Mouse (Mus musculus) midbrain, embryonic 13.5 days (tissue): ENCODE results near the gene Adal. TPM values are rescaled to one million over a fixed set of nuclear protein-coding genes. Genes with fewer than 3 reads are reported as not detected.

ENCODE experiments used
- ATAC-seq: fragments of 200-750 bp; cut with Nextera tagmentation; 2 replicates; pipeline ENCODE4 v1.8.0; 2017; ENCODE audit warnings: mild to moderate bottlenecking, moderate TSS enrichment, moderate library complexity
- H3K27ac ChIP-seq: fragments of 300-500 bp; sonication (generic); 2 replicates; pipeline ENCODE4 v1.5.1; 2015; ENCODE audit warnings: inconsistent platforms, mild to moderate bottlenecking, moderate library complexity
- H3K27me3 ChIP-seq: fragments of 300-500 bp; sonication (generic); 2 replicates; pipeline ENCODE4 v1.6.1; 2015; ENCODE audit warnings: mild to moderate bottlenecking, inconsistent platforms
- H3K36me3 ChIP-seq: fragments of 300-500 bp; sonication (generic); 2 replicates; pipeline ENCODE4 v1.6.1; 2015; ENCODE audit warnings: mild to moderate bottlenecking, inconsistent platforms
- H3K4me1 ChIP-seq: fragments of 300-500 bp; sonication (generic); replicated peaks from 2 replicates; pipeline ENCODE4 v1.6.1; 2015; ENCODE audit warnings: inconsistent platforms
- H3K4me2 ChIP-seq: fragments of 300-500 bp; sonication (generic); replicated peaks from 2 replicates; pipeline ENCODE4 v1.6.1; 2015; ENCODE audit warnings: moderate library complexity, mild to moderate bottlenecking, inconsistent platforms
- H3K4me3 ChIP-seq: fragments of 300-500 bp; sonication (generic); replicated peaks from 2 replicates; pipeline ENCODE4 v1.5.1; 2015; ENCODE audit warnings: mild to moderate bottlenecking, inconsistent platforms
- H3K9ac ChIP-seq: fragments of 300-500 bp; sonication (generic); replicated peaks from 2 replicates; pipeline ENCODE4 v1.6.1; 2015; ENCODE audit warnings: mild to moderate bottlenecking, inconsistent platforms
- H3K9me3 ChIP-seq: fragments of 300-500 bp; sonication (generic); 2 replicates; pipeline ENCODE4 v1.6.1; 2016; ENCODE audit warnings: mild to moderate bottlenecking, inconsistent platforms
- WGBS: fragments of 180-500 bp; shearing (Covaris S2); methylation state at CpG from one replicate; pipeline ENCODE4 v1.1.7; 2015; 5-methylcytosine and 5-hydroxymethylcytosine counted together
- polyA plus RNA-seq: library from polyadenylated mRNA; unstranded; fragments of >200 nt; fragmentation: Nextera tagmentation; extraction: Ambion mirVana; gene quantifications from 2 replicates; pipeline ENCODE4 v1.2.1, GENCODE M21; 2015

Adal gene
- polyA plus RNA-seq, 1 experiment from 2014 or later, result 38.5 TPM

- H3K9ac ChIP-seq, result no peak overlapping the region
- H3K4me1 ChIP-seq, result no peaks in the 10 kb centered on the region
- no peak overlapping the region for H3K4me2 ChIP-seq
- no peak overlapping the region for H3K4me3 ChIP-seq
- no peaks in the 10 kb centered on the region for H3K9me3 ChIP-seq
- WGBS, result 95% methylated on average over 7 of the region's 7 CpGs
- H3K36me3 ChIP-seq, result peaks cover 69% of the 10 kb centered on the region
- no peak for ATAC-seq
- no peak overlapping the region for H3K27ac ChIP-seq
- no peaks in the 10 kb centered on the region for H3K27me3 ChIP-seq
These were observed 43.9 kb downstream of the Adal start for GRCm38 (mm10) chr2:121184142-121184541.

- no peak overlapping the region for H3K4me3 ChIP-seq
- no peaks in the 10 kb centered on the region for H3K4me1 ChIP-seq
- no peak overlapping the region for H3K9ac ChIP-seq
- 74% methylated on average over 1 of the region's 1 CpGs for WGBS
- no peak overlapping the region for H3K27ac ChIP-seq
- peaks cover 89% of the 10 kb centered on the region for H3K36me3 ChIP-seq
- H3K9me3 ChIP-seq, result no peaks in the 10 kb centered on the region
- H3K4me2 ChIP-seq, result no peak overlapping the region
- no peak for ATAC-seq
- no peaks in the 10 kb centered on the region for H3K27me3 ChIP-seq
These were observed 48.3 kb downstream of the Adal start for GRCm38 (mm10) chr2:121188530-121188929.

GRCm38 (mm10) chr2:121195466-121195865 lies 55.2 kb downstream of the Adal start:
- no peaks in the 10 kb centered on the region for H3K4me1 ChIP-seq
- H3K9me3 ChIP-seq, result no peaks in the 10 kb centered on the region
- no peak overlapping the region for H3K4me2 ChIP-seq
- H3K36me3 ChIP-seq, result peaks cover 96% of the 10 kb centered on the region
- H3K4me3 ChIP-seq, result no peak overlapping the region
- no peak for ATAC-seq
- H3K27ac ChIP-seq, result no peak overlapping the region
- no peaks in the 10 kb centered on the region for H3K27me3 ChIP-seq
- WGBS, result 94% methylated on average over 9 of the region's 9 CpGs
- H3K9ac ChIP-seq, result no peak overlapping the region

GRCm38 (mm10) chr2:121204276-121204675 lies 64.0 kb downstream of the Adal start:
- Histone ChIP-seq H3K27me3 (no peaks in the 10 kb centered on the region), H3K4me1 (no peaks in the 10 kb centered on the region), H3K9ac (no peak overlapping the region), H3K27ac (no peak overlapping the region), H3K4me3 (no peak overlapping the region), H3K36me3 (peaks cover 97% of the 10 kb centered on the region), H3K9me3 (no peaks in the 10 kb centered on the region), H3K4me2 (no peak overlapping the region)
- WGBS, result 96% methylated on average over 17 of the region's 17 CpGs
- no peak for ATAC-seq

Other genes with a start within 250 kb of the Adal start
- gene Ubr1, start 169.7 kb upstream of the Adal start, polyA plus RNA-seq, result 34.6 and 38.6 TPM in 2 replicates
- 8.7 and 10.2 TPM in 2 replicates for gene Tmem62, start 163.4 kb upstream of the Adal start, polyA plus RNA-seq
- gene Ccndbp1, start 132.0 kb upstream of the Adal start, polyA plus RNA-seq, result 72.0 and 74.9 TPM in 2 replicates
- 0.98 and 1.1 TPM in 2 replicates for gene Epb42, start 103.4 kb upstream of the Adal start, polyA plus RNA-seq
- not detected in 2 replicates for gene Tgm5, start 54.6 kb upstream of the Adal start, polyA plus RNA-seq
- gene Tgm7, start 30.6 kb upstream of the Adal start, polyA plus RNA-seq, result not detected in 2 replicates
- gene Lcmt2, start 225 bp downstream of the Adal start, polyA plus RNA-seq, result 26.1 and 26.3 TPM in 2 replicates
- 63.9 and 67.9 TPM in 2 replicates for gene Tubgcp4, start 30.2 kb downstream of the Adal start, polyA plus RNA-seq
- gene Zscan29, start 30.7 kb downstream of the Adal start, polyA plus RNA-seq, result 10.5 and 10.9 TPM in 2 replicates
- 212 and 229 TPM in 2 replicates for gene Trp53bp1, start 131.0 kb downstream of the Adal start, polyA plus RNA-seq
- 18.1 and 20.6 TPM in 2 replicates for gene Map1a, start 149.2 kb downstream of the Adal start, polyA plus RNA-seq
- gene Ppip5k1, start 215.0 kb downstream of the Adal start, polyA plus RNA-seq, result 18.0 and 21.0 TPM in 2 replicates
- 25.1 and 25.7 TPM in 2 replicates for gene Ckmt1, start 217.3 kb downstream of the Adal start, polyA plus RNA-seq
- 0.04 TPM in 1 of 2 replicates, not detected in the other for gene Strc, start 246.7 kb downstream of the Adal start, polyA plus RNA-seq